Mouse (Mus musculus): ENCODE measurements around the gene Gm20388. TPM values are rescaled to one million over a fixed set of nuclear protein-coding genes. Genes with fewer than 3 reads are reported as not detected.

The Gm20388 gene
- polyA plus RNA-seq, 1 experiment from 2014 or later = 1.7 TPM

DNA sequence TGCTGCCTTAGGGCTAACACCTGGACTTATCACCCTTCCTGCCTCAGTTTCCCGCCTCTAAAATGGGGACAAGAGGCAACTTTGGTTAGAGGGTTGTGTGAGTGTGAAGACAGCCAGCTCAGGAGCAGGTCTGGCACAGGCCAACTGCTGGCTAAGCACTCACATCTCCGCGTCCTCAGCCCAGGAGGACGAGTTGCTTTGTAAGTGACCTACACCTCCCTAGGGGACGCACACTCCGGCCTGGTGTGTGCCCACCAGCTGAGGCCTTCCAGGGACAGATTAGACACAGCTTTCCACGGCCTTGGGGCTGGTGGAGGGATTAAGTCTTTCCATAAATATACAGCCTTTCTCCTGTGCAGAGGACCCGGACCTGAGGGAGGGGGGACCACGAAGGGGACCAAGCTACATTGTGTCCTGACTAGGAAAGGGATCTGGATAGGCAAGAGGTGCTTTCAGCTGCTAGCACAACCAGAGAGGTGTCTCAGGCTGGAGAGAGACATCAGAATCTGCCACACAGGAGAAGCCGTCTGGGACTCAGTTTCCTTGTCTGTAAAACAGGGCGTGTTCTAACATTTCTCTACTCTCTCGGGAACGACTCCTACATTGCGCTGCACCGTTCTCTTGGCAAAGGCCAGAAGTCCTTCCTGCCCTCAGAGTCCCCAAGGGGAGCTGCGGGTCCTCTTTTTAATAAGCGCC, 722.5 kb downstream of the Gm20388 start:
- Histone ChIP-seq H3K4me3 (peak overlapping the region; percentile 67), H3K36me3 (no peaks in the 10 kb centered on the region), H3K4me1 (replicated peaks) (peaks cover 42% of the 10 kb centered on the region), H3K27me3 (ENCODE audit: insufficient read depth, poor library complexity, severe bottlenecking) (peaks cover 73% of the 10 kb centered on the region), H3K27ac (no peak overlapping the region), H3K9me3 (peaks cover 3% of the 10 kb centered on the region; the same call in 1 of the 2 replicates)
- no peak for DNase-seq (ENCODE audit: low spot score)
- 29% methylated on average over 17 of the region's 17 CpGs for WGBS

DNA sequence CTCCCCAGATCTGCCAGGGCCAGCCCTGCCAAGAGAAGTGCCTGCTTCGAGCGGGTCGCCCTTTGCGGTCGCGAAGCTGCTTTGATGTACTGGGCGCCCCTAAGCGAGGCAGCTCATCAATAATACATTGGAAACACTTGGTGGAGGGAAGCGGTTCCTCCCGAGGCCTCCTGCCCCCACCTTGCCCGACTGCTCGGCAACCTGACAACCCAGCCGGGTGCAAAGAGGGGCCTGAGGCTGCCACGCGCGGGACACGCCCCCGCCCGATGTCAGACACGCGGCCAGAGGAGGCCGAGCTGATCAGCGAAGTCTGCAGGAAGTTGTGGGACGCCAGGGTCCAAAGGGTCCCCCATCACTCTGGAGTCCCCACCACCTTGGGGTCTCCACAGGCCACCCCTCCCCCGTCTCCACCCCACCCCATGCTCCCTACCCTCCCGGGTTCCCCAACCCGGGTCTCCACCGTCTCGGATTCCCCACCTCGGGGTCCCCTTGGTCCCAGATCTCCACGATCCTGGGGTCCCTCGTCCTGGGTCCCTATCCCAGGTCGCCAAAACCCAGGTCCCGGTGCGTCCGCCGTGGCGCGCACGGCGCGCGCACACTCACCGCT, 723.1 kb downstream of the Gm20388 start:
- DNase-seq (ENCODE audit: low spot score) = peak; percentile 45
- H3K27me3 ChIP-seq (ENCODE audit: insufficient read depth, poor library complexity, severe bottlenecking) = peaks cover 73% of the 10 kb centered on the region
- H3K4me1 ChIP-seq (replicated peaks) = peaks cover 38% of the 10 kb centered on the region
- peak overlapping the region; percentile 74 for H3K27ac ChIP-seq
- WGBS = under 1% methylated on average over 44 of the region's 44 CpGs
- H3K36me3 ChIP-seq = no peaks in the 10 kb centered on the region
- H3K4me3 ChIP-seq = peak overlapping the region; percentile 67
- peaks cover 3% of the 10 kb centered on the region; the same call in 1 of the 2 replicates for H3K9me3 ChIP-seq

DNA sequence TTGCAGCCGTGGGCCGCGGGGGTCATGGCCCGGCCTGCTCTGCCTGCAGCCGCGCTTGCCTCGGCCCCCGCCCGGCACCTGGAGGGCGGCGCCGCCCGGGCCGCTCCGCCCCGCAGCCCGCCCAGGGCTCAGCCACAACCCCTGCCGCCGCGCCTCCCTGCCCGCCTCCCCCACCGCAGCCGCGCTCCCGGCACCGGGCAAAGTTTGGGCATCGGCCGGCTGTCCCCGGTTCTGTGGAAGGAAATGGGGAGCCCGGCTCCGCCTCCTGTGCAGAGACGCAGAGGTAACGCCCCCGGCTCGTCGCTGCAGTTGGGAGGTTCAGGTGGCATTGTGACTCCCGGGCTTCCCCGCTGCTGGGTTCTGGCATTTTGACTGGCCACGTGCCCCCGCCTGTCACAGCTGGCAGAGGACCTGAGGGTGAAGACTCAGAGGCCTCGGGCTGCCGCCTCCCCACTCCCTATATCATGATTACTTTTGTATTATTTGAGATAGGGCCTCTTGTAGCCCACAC, 723.7 kb downstream of the Gm20388 start:
- Histone ChIP-seq H3K4me3 (peak overlapping the region; percentile 67), H3K27ac (peak overlapping the region; percentile 74), H3K27me3 (ENCODE audit: insufficient read depth, poor library complexity, severe bottlenecking) (peaks cover 73% of the 10 kb centered on the region), H3K9me3 (peaks cover 3% of the 10 kb centered on the region; the same call in 1 of the 2 replicates), H3K36me3 (no peaks in the 10 kb centered on the region), H3K4me1 (replicated peaks) (peaks cover 38% of the 10 kb centered on the region)
- peak; percentile 44 for DNase-seq (ENCODE audit: low spot score)
- WGBS = under 1% methylated on average over 42 of the region's 42 CpGs

DNA sequence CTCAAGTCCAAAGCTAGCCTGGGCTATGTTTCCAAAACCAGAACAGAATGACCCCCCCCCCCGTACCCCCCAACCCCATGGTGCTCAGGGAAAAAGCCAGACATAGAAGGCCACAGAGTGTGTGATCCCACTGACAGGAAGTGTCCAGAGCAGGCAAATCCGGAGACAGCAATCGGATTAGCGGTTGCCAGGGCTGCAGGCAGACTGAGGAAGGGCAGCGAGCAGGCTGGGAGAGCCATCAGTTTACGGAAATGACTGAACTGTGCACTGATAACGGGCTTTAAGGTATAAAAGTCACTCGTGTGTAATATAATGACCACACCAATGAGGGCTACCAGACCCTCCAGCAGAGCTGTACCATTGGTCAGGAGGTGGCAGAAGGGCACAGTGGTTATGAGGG, 730.6 kb downstream of the Gm20388 start:
- 52% methylated on average over 8 of the region's 8 CpGs for WGBS
- Histone ChIP-seq H3K4me3 (no peak overlapping the region), H3K27ac (no peak overlapping the region), H3K27me3 (ENCODE audit: insufficient read depth, poor library complexity, severe bottlenecking) (peaks cover 13% of the 10 kb centered on the region), H3K36me3 (no peaks in the 10 kb centered on the region), H3K4me1 (replicated peaks) (0 out of 2 replicates have a peak, but pooled peaks cover 10% of the 10 kb centered on the region), H3K9me3 (no peaks in the 10 kb centered on the region)
- DNase-seq (ENCODE audit: low spot score) = no peak

DNA sequence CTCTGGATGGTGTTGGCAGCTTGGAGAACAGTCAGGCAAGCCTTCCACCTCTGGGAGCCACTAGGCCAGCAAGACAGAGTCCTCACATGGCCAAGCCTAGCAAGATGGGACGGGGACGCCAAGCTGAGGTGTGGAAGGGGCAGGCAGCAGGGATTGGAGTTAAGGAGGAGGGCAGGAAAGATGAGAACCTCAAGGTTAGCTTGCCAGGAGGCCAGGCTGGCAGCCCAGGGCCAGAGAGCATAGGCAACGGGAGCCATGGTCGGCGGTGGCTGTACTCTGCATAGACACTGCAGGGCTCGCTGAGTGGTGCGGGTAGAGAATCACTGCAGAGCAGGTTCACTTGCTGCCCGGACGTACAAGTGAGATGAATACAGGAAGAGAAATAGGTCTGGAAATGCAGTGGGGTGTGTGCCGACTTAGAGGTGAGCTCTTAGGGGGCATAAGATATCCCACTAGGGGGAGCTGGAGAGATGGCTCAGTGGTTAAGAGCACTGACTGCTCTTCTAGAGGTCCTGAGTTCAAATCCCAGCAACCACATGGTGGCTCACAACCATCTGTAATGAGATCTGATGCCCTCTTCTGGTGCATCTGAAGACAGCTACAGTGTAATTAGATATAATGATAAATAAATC, 731.5 kb downstream of the Gm20388 start:
- no peak overlapping the region for H3K4me3 ChIP-seq
- H3K36me3 ChIP-seq = no peaks in the 10 kb centered on the region
- DNase-seq (ENCODE audit: low spot score) = no peak
- 82% methylated on average over 10 of the region's 10 CpGs for WGBS
- peak overlapping the region; percentile 40; the same call in 1 of the 2 replicates for H3K27ac ChIP-seq
- H3K9me3 ChIP-seq = no peaks in the 10 kb centered on the region
- H3K4me1 ChIP-seq (replicated peaks) = 0 out of 2 replicates have a peak, but pooled peaks cover 10% of the 10 kb centered on the region
- peaks cover 4% of the 10 kb centered on the region; the same call in 1 of the 2 replicates for H3K27me3 ChIP-seq (ENCODE audit: insufficient read depth, poor library complexity, severe bottlenecking)

DNA sequence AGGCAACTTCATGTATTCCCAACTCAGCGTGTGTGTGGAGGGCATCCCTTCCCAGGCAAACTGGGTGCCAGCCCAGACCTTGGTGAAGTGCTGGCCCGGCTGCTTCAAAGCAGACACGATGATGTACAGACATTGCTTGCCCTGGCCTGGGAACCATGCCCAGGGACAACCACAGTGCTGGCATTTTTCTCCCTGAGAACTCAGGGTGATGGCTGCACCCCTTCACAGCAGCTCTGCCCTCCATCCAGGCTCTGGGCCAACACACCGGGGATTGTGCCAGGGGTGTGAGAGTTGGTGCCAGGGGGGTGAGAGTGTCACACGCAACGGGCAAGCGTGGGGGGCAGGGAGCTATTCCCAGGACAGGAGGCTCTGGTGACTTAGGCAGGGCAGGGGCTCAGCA, 734.0 kb downstream of the Gm20388 start:
- Histone ChIP-seq H3K9me3 (no peaks in the 10 kb centered on the region), H3K36me3 (0 out of 2 replicates have a peak, but pooled peaks cover 3% of the 10 kb centered on the region), H3K4me1 (replicated peaks) (0 out of 2 replicates have a peak, but pooled peaks cover 14% of the 10 kb centered on the region), H3K27me3 (ENCODE audit: insufficient read depth, poor library complexity, severe bottlenecking) (no peaks in the 10 kb centered on the region; the same call in 1 of the 2 replicates), H3K27ac (no peak overlapping the region), H3K4me3 (no peak overlapping the region)
- DNase-seq (ENCODE audit: low spot score) = no peak
- 84% methylated on average over 7 of the region's 7 CpGs for WGBS

DNA sequence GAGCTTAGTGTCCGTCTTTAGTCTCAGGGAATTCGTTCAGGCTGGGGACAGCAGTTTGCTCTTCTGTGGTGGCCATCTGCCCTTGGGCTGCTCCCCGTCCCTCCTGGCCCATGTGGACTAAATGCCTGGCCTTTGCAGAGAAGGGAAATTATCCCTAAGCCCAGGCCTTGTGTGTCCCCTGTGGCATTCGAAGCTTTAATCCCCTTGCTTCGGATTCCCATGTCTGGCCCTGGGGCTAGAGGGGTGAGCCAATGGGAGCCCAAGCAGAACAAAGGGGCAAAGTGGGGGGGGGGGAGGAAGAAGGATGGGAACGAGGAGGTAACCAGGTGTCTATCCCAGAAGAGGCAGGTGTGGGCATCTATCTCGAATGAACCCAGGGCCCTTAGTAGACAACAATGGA, 736.9 kb downstream of the Gm20388 start, which contains the start of gene 1190005I06Rik:
Gene 1190005I06Rik, minus strand, starts transcription at position 101 of the 400 bp plus-strand sequence.
- Histone ChIP-seq H3K27ac (no peak within 1 kb of the TSS), H3K4me1 (replicated peaks) (0 out of 2 replicates have a peak, but pooled peaks cover 4% of the 10 kb centered on the region)
- 55% methylated on average over 7 of the region's 7 CpGs for WGBS

DNA sequence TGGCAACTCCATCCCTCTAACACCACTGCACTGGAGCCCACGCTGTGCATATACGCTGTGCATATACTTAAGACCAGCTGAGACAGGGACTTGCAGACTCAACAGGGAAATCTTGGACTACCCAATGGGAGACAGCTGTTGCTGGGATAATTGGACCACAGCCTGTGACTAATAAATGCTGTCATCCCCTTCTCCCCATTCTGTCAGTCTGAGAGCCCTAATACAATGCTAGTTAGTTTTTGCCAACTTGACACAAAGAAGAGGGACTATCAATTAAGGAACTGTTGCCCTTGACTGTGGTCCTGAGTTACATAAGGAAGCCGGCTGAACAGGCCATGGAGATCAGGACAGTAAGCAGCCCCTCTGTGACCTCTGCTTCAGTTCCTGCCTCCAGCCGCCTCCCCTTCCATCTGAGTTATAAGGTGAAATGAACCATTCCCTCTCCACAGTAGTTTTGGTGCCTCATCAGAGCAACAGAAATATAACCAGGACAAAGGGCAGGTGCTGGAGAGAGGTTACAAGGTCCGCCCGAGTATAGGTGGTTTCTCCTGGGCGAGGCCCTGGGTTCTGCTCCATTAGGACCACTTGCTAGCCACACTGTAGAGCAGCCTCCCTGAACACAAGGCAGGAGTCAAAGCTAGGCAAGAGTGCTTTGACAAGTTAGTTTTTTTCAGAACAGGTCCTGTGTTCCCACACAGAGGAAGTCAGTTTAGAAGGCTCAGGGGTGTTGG, 745.8 kb downstream of the Gm20388 start:
- Histone ChIP-seq H3K27ac (no peak overlapping the region), H3K9me3 (no peaks in the 10 kb centered on the region), H3K4me3 (no peak overlapping the region), H3K36me3 (peaks cover 93% of the 10 kb centered on the region), H3K27me3 (ENCODE audit: insufficient read depth, poor library complexity, severe bottlenecking) (no peaks in the 10 kb centered on the region), H3K4me1 (replicated peaks) (no peaks in the 10 kb centered on the region)
- DNase-seq (ENCODE audit: low spot score) = no peak
- 87% methylated on average over 7 of the region's 7 CpGs for WGBS

More for the DNA sequence above, 736.9 kb downstream of the Gm20388 start, which contains the start of gene 1190005I06Rik:
- no peak for DNase-seq (ENCODE audit: low spot score)
- Histone ChIP-seq H3K27me3 (ENCODE audit: insufficient read depth, poor library complexity, severe bottlenecking) (no peaks in the 10 kb centered on the region; the same call in 1 of the 2 replicates), H3K36me3 (peaks cover 24% of the 10 kb centered on the region), H3K4me3 (no peak within 1 kb of the TSS), H3K9me3 (no peaks in the 10 kb centered on the region)

DNA sequence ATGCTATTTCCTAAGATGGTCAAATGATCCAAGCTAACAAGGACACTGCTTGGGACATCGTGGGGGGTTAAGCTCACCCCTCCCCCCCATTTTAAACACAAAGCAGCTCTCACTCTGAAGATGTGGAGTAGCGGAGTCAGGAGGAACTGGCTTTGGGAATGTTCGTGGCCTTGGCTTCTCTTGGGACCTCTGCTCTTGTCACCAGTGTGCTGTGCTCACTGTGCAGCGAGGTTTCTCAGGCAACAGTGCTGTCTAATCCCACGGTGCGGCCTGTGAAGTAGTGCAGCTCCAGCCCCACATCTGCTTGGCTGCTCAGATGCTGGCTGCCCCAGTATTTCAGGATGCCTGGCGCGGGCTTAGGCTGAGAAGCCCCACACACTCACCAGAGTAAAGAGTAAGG, 746.8 kb downstream of the Gm20388 start:
- H3K4me1 ChIP-seq (replicated peaks) = no peaks in the 10 kb centered on the region
- no peaks in the 10 kb centered on the region for H3K9me3 ChIP-seq
- H3K36me3 ChIP-seq = peaks cover 88% of the 10 kb centered on the region
- H3K27ac ChIP-seq = no peak overlapping the region
- H3K27me3 ChIP-seq (ENCODE audit: insufficient read depth, poor library complexity, severe bottlenecking) = no peaks in the 10 kb centered on the region
- no peak overlapping the region for H3K4me3 ChIP-seq
- 94% methylated on average over 8 of the region's 8 CpGs for WGBS
- no peak for DNase-seq (ENCODE audit: low spot score)

DNA sequence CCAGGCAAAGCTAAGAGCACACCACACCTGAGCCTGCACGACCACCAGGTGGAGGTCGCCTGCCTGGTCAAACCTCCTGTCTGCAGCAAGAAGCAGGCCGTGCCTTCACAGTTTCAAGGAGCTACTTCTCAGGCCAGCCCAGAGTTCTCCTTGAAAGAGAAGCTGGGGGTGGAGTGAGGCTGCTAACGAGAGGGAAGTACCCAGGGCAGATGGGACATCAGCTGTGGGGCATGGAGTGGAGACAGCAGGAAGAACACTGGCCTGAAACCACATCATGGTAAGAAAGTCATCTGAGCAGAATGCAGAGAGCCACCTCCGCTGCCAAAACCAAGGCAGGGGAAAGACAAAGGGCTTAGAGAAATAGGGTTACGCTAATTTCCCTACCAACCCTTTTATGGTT, 753.9 kb downstream of the Gm20388 start:
- no peak for DNase-seq (ENCODE audit: low spot score)
- Histone ChIP-seq H3K4me3 (no peak overlapping the region), H3K27me3 (ENCODE audit: insufficient read depth, poor library complexity, severe bottlenecking) (no peaks in the 10 kb centered on the region), H3K4me1 (replicated peaks) (peaks cover 49% of the 10 kb centered on the region), H3K36me3 (peaks cover 36% of the 10 kb centered on the region), H3K9me3 (no peaks in the 10 kb centered on the region), H3K27ac (no peak overlapping the region)
- WGBS = 92% methylated on average over 6 of the region's 6 CpGs

DNA sequence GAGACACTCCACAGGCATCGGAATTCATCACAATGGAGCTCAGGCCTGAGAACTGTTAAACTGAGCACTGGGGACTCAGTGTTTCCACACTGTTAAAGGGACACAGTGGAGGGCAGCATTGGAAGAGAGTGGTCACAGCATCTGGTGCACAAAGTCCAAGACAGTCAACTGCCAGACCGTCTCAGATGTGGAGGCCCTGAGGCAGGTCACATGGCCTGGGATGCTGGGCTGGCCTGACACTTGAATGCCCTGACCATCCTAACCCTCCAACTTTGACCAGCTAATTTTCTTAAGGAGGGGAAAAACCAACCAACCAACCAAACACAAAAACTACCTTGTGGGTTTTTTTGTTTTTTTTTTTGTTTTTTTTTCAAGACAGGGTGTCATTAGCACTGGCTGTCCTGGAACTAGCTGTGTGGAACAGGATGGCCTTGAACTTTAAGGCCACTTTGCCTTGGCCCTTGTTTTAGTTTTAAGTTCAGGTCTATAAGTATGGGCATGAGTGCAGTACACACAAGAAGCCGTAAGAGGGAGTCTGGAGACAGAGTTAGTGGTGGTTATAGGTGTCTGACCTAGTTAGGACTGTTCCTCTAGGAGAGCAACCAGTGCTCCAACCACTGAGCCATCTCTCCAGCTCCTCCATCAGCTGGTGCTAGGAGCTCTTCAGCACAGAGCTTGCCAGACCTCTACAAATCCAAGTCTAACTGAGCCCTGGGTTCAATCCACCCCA, 755.2 kb downstream of the Gm20388 start:
- Histone ChIP-seq H3K27me3 (ENCODE audit: insufficient read depth, poor library complexity, severe bottlenecking) (no peaks in the 10 kb centered on the region), H3K4me3 (peak overlapping the region; percentile 97), H3K27ac (0 out of 2 replicates have a peak overlapping the region, but pooled peaks have one; percentile 96), H3K9me3 (no peaks in the 10 kb centered on the region), H3K4me1 (replicated peaks) (peaks cover 57% of the 10 kb centered on the region), H3K36me3 (peaks cover 36% of the 10 kb centered on the region)
- DNase-seq (ENCODE audit: low spot score) = no peak
- WGBS = 81% methylated on average over 3 of the region's 3 CpGs

Measured in hindbrain, embryonic 10.5 days (tissue).